Mouse (Mus musculus): Measurements from ENCODE around the gene Hnrnpd. TPM values are rescaled to one million over a fixed set of nuclear protein-coding genes. Genes with fewer than 3 reads are reported as not detected.

The Hnrnpd gene
- 100 to 1,000 TPM; 129 to 153 TPM for total RNA-seq (2021)
- long read RNA-seq, experiment 1, full-length matches to known transcripts: 150 of 161 reads
- long read RNA-seq, experiment 1, partial matches to known transcripts: 7 of 161 reads
- long read RNA-seq, experiment 1, other reads (novel, unspliced or antisense): 4 of 161 reads
- long read RNA-seq, experiment 2, full-length matches to known transcripts: 119 of 128 reads
- long read RNA-seq, experiment 2, partial matches to known transcripts: 5 of 128 reads
- long read RNA-seq, experiment 2, other reads (novel, unspliced or antisense): 4 of 128 reads

DNA sequence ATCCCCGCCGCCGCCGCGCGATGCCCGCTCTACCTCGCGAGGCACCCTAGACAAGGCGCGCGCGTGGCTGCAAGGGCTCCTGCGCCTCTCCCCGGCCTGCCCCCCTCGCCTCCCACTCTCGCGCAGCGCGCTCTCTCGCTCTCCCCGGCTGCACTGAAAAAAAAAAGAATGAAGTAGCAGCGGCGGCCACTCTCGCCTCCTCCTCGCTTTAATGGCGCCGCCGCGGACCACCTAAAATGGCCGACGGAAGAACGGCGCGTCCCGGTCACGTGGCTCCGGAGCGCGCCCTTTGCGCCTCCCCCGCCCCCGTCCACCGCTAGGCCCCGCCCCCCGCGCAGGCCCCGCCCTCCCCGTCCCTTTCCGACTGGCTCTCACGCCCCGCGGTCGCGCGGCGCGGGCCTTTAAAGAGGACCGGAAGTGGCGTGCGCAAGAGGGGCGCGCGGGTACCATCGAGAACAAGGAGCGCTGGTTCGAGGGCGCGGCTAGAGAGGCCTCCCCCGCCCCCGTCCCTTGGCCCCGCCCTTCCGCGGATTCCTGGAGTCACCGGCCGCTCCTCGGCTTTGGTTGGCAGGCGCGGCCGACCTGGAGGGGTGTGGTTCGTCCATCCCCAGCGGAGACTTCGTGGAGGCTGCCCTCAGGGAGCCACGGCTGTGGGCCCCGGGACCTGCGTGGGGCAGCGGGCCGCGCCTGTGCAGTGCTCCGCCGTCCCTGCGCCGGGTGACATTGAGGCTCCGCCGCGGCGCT, at the start of gene Hnrnpd, which contains the start of gene 4930524J08Rik:
Gene Hnrnpd (minus strand): TSS at position 240 of the 744 bp plus-strand sequence.
Gene 4930524J08Rik (plus strand): TSS at position 363 of the 744 bp plus-strand sequence.
- DNase-seq: peak; percentile 91

- no peak for DNase-seq
Measured at GRCm38 (mm10) chr5:100024868-100025267, 46.1 kb upstream of the Hnrnpd start.

DNA sequence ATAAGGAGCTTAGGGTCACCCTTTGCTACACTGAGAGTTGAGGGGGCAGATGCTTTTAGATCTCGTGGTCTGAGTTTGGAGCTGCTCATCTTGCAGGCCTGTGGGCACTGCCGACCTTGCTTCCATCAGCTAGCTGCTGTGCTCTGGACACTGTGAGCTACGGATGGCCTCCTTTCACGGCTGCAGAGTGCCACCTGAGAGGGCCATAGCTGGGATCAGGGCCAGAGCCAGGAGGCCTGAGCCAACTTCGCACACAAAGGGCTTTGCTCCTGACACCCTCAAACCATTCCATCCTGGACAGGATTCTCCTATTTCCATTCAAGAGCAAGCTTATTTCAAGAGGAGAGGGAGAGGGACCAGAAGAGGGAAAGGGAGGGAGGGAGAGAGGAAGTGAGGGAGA, 45.7 kb upstream of the Hnrnpd start:
- no peak for DNase-seq

GRCm38 (mm10) chr5:100020089-100020488, 41.4 kb upstream of the Hnrnpd start:
- DNase-seq: no peak

DNA sequence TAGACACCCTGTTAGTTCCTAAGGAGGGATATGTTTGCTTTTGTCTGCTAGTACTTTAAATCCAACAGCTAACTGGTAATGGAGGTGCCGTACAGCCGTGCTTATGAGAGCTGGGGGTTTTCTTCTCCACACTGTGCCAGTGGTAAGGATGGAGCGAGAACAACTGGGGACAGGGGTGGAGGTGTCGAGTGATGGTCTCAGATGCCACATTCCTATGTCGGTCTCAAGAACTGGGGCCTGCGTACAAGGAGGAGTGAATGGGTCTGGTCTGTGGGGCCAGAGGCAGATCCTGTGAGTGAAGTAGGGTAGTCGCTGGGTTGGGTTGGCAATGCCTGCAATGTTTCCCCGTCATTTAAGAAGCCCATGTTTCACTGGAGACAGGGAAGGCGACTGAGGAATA, 33.9 kb upstream of the Hnrnpd start:
- no peak for DNase-seq

DNA sequence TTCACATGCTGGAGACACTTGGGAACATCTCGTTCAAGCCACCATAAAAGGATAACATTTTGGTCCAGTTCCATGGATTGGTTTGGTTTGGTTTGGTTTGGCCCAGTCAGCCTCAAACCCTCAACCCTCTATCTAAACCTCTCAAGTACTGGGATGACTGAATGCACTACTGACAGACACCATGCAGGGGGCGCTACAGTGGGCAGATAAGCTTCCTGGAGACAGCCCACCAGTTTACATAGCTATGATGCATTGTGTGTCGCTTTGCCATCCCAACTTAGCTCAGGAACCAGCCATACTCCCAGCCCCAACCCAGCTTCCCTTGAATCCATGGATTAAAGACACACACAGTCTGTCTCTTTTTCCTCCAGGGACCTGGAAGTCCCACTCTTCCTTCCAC, 29.7 kb upstream of the Hnrnpd start:
- no peak for DNase-seq

DNA sequence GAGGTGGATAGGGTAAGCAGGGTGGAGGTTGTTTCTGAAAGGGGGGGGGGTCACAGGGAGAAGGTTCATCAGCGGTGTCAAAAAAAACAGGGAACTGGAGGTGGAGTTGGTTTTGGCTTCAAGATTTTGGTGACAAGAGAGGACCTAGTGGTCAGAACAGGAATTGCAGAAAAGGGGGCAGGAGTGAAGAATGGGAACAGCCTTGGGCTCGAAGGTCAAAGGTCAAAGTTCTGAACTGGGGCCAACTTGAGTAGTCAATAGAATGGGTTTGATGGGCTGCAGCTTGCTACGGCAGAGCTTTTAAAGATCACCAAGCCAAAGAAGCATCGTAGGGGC, 28.3 kb upstream of the Hnrnpd start:
- DNase-seq: no peak

DNA sequence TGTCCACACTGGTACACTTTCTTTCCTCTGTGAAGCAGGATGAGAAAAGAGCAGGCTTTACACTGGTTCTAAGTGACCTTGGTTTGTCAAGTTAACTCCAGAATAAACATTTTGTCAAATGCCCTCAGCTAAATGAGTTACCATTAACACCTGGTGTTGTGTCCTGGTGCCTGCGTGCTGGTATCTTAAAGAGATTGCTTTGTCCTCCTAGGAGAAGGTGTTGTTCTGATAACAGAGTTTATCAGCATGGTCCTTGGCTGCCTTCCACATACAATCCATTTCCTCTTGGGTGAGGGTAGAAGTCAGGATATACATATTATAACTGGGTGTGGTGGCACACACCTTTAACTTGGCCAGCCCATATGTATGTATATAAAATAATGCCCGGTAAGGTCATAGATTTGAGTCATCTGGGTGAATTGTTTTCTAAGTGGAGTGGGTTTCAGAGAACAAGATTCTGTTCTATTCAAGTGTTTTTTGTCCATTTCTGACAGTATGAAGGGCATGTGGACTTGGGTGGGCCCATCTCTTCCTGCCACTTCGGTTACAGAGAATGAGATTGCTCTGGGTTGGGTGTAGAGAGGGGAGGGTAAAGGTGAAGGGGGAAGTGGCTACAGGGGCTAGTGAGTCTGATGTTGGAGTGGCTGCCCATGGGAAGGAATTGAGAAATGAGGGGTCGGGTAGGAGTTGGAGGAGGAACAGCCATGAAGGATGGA, 27.7 kb upstream of the Hnrnpd start:
- no peak for DNase-seq

DNA sequence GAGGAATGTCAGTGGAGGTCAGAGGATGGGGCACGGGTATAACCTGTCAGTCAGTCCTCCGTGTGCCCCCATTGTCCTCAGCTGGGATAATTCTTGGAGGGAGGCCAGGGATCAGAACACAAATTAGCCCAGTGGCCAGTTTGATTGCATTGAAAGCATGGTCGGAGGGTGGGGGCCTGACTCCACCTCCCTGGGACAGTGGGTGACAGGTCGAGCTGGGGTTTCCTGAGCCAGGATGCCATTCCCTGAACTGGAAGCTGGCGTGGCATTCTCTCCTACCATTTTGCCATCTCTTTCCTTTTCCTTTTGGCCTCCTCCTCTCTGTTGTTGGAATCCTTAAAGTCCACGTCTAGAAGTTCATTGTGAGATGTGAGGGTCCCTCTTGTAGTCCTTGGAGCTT, 27.2 kb upstream of the Hnrnpd start:
- no peak for DNase-seq

GRCm38 (mm10) chr5:100005431-100005830, 26.7 kb upstream of the Hnrnpd start:
- DNase-seq: no peak

- no peak for DNase-seq
Measured at GRCm38 (mm10) chr5:100003895-100004294, 25.2 kb upstream of the Hnrnpd start.

DNA sequence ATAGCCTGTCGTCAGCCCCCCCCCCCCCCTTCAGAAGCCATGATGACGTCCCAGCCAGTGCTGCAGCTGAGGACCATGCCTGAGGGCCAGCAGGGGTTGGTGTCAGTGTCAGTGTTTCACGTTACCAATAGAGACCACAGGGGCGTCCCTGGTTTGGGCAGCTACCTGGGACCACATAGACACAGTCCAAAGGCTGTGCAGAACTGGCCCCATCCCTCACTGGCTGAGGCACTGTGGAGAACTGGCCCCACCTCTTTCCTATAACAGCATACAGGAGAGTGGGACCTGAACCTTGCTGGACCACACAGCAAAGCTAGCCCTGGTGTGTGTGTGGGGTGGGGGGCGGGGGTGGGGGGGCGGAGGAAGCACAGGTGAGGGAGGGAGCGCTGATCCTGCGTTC, 21.8 kb upstream of the Hnrnpd start:
- DNase-seq: no peak

GRCm38 (mm10) chr5:100000048-100000447, 21.3 kb upstream of the Hnrnpd start:
- no peak for DNase-seq

GRCm38 (mm10) chr5:99994680-99995079, 15.9 kb upstream of the Hnrnpd start:
- DNase-seq: no peak

GRCm38 (mm10) chr5:99994166-99994565, 15.4 kb upstream of the Hnrnpd start:
- DNase-seq: no peak

DNA sequence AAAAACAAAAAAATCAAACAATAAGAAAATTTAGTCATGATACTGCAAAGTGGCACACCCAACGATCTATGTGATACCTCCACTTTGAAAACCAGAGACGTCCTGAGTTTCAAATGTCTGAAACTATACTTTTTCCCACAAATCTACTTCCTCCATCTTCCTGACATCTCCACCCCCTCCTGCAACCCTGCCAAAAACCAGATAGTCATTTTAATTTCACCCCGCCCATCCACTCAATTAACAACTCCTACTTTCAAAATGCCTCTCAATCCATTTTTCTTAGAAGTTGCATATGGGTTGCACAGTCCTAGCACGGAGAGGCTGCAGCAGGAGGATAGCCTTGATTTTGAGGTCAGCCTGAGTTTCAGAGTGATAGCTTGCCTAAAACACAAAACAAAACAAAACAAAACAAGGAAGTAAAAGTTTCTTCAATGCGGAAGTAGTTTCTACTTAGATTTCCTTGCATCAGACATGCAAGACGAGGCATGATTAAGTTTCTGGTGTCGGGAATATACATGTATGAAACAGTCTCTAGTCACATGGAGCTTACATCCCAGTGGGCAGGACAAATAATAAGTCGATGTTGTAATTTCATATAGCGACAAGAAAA, 4.8 kb upstream of the Hnrnpd start:
- no peak for DNase-seq

DNA sequence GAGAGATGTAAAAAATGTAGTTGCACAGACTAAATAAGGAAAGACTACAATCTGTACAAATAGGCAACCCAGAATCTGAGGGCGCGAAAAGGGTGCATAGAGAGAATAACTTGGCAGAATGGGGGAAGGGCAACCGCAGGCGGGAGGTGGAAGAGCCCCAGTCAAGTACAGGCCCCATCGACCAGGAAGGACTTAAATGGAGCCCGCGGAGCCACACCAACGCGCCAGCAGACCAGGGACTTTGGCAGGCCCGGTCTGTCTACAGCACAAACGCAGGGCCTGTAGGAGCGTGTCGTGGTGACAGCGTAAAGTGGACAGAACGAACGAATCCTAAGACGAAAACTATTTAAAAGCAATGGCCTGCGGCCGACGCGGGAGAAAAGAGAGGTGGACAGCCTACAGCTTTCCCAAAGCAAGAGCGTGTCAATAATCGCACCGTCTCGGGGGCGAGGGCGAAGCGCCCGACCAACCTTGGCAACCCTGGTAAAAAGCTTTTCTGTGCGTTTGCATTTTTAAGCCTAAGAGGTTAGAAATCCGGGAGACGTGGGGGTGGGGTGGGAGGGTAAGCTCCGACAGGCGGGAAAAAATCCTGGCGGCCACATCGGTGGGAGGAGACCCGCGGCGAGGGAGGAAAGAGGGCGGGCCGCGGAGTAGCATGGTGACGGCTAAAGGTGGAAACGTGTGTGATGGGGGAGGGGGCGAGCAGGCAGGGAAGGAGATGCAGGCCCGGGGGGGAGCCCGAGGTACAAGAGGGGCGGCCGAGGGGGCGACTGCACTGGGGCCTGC, 1.0 kb downstream of the Hnrnpd start:
- peak; percentile 79 for DNase-seq

- no peak for DNase-seq
Measured at GRCm38 (mm10) chr5:99976334-99976955, 2.3 kb downstream of the Hnrnpd start.

DNA sequence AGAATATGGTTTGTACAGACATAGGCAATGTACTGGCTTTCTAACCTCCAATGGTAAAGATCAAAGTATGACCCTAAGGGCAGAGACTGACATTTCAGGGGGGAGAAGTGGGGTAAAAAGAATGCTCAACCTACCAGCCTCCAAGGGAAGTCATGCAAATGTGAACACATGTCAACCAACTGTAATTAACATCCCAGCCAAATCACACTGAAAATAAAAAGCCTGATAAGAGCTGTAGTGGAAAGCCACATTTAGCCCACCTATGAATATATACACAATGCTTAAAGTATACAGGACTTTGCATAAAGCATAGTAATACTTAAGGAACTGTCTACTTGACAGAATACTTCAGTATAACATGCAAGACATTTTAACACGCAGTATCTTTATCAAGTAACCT, 3.0 kb downstream of the Hnrnpd start:
- DNase-seq: no peak

DNA sequence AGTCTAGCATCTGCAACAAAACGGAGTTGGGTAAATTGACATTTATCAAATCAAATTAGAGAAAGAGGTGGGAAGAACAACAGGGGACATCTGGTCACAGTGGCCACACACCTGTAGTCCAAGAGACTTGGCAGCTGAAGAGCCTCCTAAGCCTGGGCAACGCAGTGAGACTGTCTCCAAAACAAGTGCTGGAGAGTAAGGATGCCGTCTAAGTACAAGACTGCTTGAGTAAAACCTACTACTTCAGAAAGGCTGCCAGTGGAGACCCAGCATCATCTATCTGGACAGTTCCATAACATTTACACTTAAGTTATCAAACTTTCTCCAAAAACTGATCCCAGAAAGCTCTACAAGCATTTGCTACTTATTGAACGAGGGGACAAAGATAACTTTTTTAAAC, 3.7 kb downstream of the Hnrnpd start:
- DNase-seq: no peak

DNA sequence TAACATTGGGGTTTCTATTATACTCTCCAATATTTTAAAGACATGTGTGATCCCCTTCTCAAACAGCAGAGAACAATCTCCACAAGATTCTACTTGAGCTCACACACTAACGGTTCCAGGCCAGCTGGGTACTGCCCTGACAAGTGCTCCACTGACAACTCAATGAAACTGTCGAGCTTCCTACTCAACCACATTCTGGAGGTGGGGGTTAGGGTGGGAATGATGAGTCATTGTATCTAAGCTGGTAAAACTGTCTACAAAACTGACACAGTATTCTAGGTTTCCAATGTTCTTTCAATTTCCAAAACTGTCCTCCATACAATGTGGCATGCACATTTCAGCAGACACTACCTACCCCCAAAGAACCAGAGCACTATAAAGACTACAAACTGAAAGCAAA, 4.8 kb downstream of the Hnrnpd start:
- no peak for DNase-seq

GRCm38 (mm10) chr5:99959960-99960359, 18.8 kb downstream of the Hnrnpd start:
- no peak for DNase-seq

Measured in gastrocnemius, postnatal 10 days (tissue).